Mouse (Mus musculus) CH12.LX (cell line): ENCODE measurements around the gene Zfp148. TPM values are rescaled to one million over a fixed set of nuclear protein-coding genes. Genes with fewer than 3 reads are reported as not detected.

Source experiments
- DNase-seq: peaks from one replicate; pipeline ENCODE4 v3.0.0-alpha.2; 2013; ENCODE audit errors: extremely low read depth
- H3K27ac ChIP-seq: 2 replicates; pipeline ENCODE4 v1.5.1; 2012; ENCODE audit warnings: low read depth, mild to moderate bottlenecking, control low read depth, moderate library complexity; ENCODE audit not compliant: insufficient read depth
- H3K27me3 ChIP-seq: replicated peaks from 2 replicates; pipeline ENCODE3; 2012; ENCODE audit warnings: inconsistent platforms
- H3K36me3 ChIP-seq, 2 experiments: replicated peaks in 1 of 2; 2 replicates each; pipeline versions ENCODE3 to v1.6.1; 2012; ENCODE audit warnings: inconsistent platforms in 1 of 2, low read length in 1 of 2, mild to moderate bottlenecking in 1 of 2, mixed read lengths in 1 of 2, moderate library complexity in 1 of 2; ENCODE audit not compliant: control insufficient read depth in 1 of 2, insufficient read depth in 1 of 2
- H3K4me1 ChIP-seq, 2 experiments: 2 replicates each; pipeline ENCODE4 v1.6.1; 2012; ENCODE audit warnings: inconsistent platforms in 1 of 2, moderate library complexity in 1 of 2; ENCODE audit not compliant: insufficient read depth in 2 of 2, control insufficient read depth in 1 of 2
- H3K4me2 ChIP-seq: 2 replicates; pipeline ENCODE4 v1.6.1; 2012; ENCODE audit warnings: low read depth, mild to moderate bottlenecking, control low read depth; ENCODE audit not compliant: poor library complexity, insufficient read depth, severe bottlenecking
- H3K4me3 ChIP-seq, 3 experiments: fragments of 150-350 bp in 1 of 3; sonication (generic) in 1 of 3; replicated peaks in 1 of 3; 2 replicates each; pipeline versions ENCODE3 to v1.5.1; 2011 to 2012; ENCODE audit warnings: low read depth in 2 of 3, low read length in 2 of 3, mild to moderate bottlenecking in 2 of 3, moderate library complexity in 2 of 3, control low read depth in 1 of 3, improper control_type of control experiment in 1 of 3, inconsistent platforms in 1 of 3, mixed read lengths in 1 of 3; ENCODE audit not compliant: poor library complexity in 1 of 3
- H3K79me2 ChIP-seq: replicated peaks from 2 replicates; pipeline ENCODE4 v1.6.1; 2012; ENCODE audit warnings: mild to moderate bottlenecking, moderate library complexity; ENCODE audit not compliant: control insufficient read depth, poor library complexity, insufficient read depth, severe bottlenecking; ENCODE audit errors: extremely low read depth
- H3K9ac ChIP-seq: 2 replicates; pipeline ENCODE4 v1.6.1; 2012; ENCODE audit warnings: low read depth, mild to moderate bottlenecking, control low read depth, moderate library complexity; ENCODE audit not compliant: insufficient read depth
- H3K9me3 ChIP-seq: replicated peaks from 2 replicates; pipeline ENCODE3; 2012; ENCODE audit warnings: low read length, inconsistent platforms, mixed read lengths
- CHD1 ChIP-seq: IDR thresholded peaks from 2 replicates; pipeline ENCODE4 v1.6.1; 2012; ENCODE audit warnings: low read depth, low read length, improper control_type of control experiment, inconsistent platforms
- ELF1 ChIP-seq: IDR thresholded peaks from 2 replicates; pipeline ENCODE4 v1.6.1; 2014; ENCODE audit warnings: low read depth, mild to moderate bottlenecking, inconsistent platforms, low read length, improper control_type of control experiment
- JUN ChIP-seq: IDR thresholded peaks from 2 replicates; pipeline ENCODE4 v1.6.1; 2011; ENCODE audit warnings: low read depth, mild to moderate bottlenecking, low read length, improper control_type of control experiment, moderate library complexity; ENCODE audit not compliant: insufficient read depth
- JUND ChIP-seq: conservative IDR thresholded peaks from 2 replicates; pipeline ENCODE4 v1.6.1; 2011; ENCODE audit warnings: low read depth, low read length, improper control_type of control experiment
- MAFK ChIP-seq: IDR thresholded peaks from 2 replicates; pipeline ENCODE4 v1.6.1; 2011; ENCODE audit warnings: low read length, improper control_type of control experiment; ENCODE audit not compliant: insufficient replicate concordance
- MAZ ChIP-seq: IDR thresholded peaks from 2 replicates; pipeline ENCODE4 v1.6.1; 2012; ENCODE audit warnings: low read depth, mild to moderate bottlenecking, inconsistent platforms, low read length, improper control_type of control experiment, moderate library complexity
- MEF2A ChIP-seq: IDR thresholded peaks from 2 replicates; pipeline ENCODE4 v1.6.1; 2014; ENCODE audit warnings: low read depth, mild to moderate bottlenecking, inconsistent platforms, low read length, improper control_type of control experiment, borderline replicate concordance
- RCOR1 ChIP-seq: conservative IDR thresholded peaks from 2 replicates; pipeline ENCODE4 v1.6.1; 2012; ENCODE audit warnings: low read depth, mild to moderate bottlenecking, inconsistent platforms, low read length, improper control_type of control experiment
- TCF12 ChIP-seq: IDR thresholded peaks from 2 replicates; pipeline ENCODE4 v1.6.1; 2014; ENCODE audit warnings: low read depth, mild to moderate bottlenecking, inconsistent platforms, low read length, improper control_type of control experiment
- UBTF ChIP-seq: IDR thresholded peaks from 2 replicates; pipeline ENCODE4 v1.6.1; 2012; ENCODE audit warnings: low read depth, mild to moderate bottlenecking, inconsistent platforms, low read length, improper control_type of control experiment, moderate library complexity
- ZC3H11A ChIP-seq: IDR thresholded peaks from 2 replicates; pipeline ENCODE4 v1.6.1; 2012; ENCODE audit warnings: low read depth, mild to moderate bottlenecking, inconsistent platforms, low read length, improper control_type of control experiment
- ZKSCAN1 ChIP-seq: IDR thresholded peaks from 2 replicates; pipeline ENCODE4 v1.6.1; 2012; ENCODE audit warnings: low read depth, inconsistent platforms, low read length, improper control_type of control experiment, borderline replicate concordance
- ZMIZ1 ChIP-seq: IDR thresholded peaks from 2 replicates; pipeline ENCODE4 v1.6.1; 2012; ENCODE audit warnings: low read depth, mild to moderate bottlenecking, inconsistent platforms, low read length, improper control_type of control experiment
- dilution Hi-C: fragments of 300-500 bp; cut with MboI; formaldehyde crosslinking; loops from 2 replicates; pipeline ENCODE4 v1.14.3; 2020; ENCODE audit warnings: low sequenced_read_pairs; ENCODE audit not compliant: extremely low pct_unique_long_range_greater_than_20kb, extremely low pct_ligation_motif_present
- in situ Hi-C: fragments of 300-500 bp; cut with MboI; formaldehyde crosslinking; loops from 3 replicates; pipeline ENCODE4 v1.14.3; 2019; ENCODE audit warnings: low sequenced_read_pairs, low pct_ligation_motif_present, low pct_unique_long_range_greater_than_20kb, mixed read lengths
- polyA plus RNA-seq: library from polyadenylated mRNA; unstranded; fragments of >175 nt; gene quantifications from 2 replicates; pipeline ENCODE4 v1.2.1, GENCODE M21; 2012; ENCODE audit warnings: low read depth; ENCODE audit not compliant: insufficient read length
- total RNA-seq, 2 experiments: library from RNA; depleted of rRNA; stranded (reverse); fragments of 300-350 nt in 1 of 2; fragments of >200 nt in 1 of 2; gene quantifications; 2 replicates each; pipeline ENCODE4 v1.2.3; 2012 to 2014

Gene Zfp148
- total and polyA plus RNA-seq, 3 experiments, result 19.5 to 36.6 (median 28.6) TPM

GRCm38 (mm10) chr16:33553689-33554342 lies 173.2 kb downstream of the Zfp148 start:
- no peaks in the 10 kb centered on the region for H3K27me3 ChIP-seq
- no peak for DNase-seq
- H3K79me2 ChIP-seq, result no peaks in the 10 kb centered on the region
- H3K9ac ChIP-seq, result no peak overlapping the region
- in situ Hi-C loops, result loop anchor here (25.0 kb wide), 1 partner anchor 408 kb away; the partner anchor contains the start of gene Umps
- no peaks in the 10 kb centered on the region for H3K9me3 ChIP-seq
- no peak overlapping the region for H3K27ac ChIP-seq
- dilution Hi-C loops, result no loop called here
- peaks cover 0 to 5% of the 10 kb centered on the region in 2 experiments; a peak in 1 of 4 replicates for H3K4me1 ChIP-seq
- TF ChIP-seq RCOR1 (no peak), ZKSCAN1 (no peak), TCF12 (no peak), UBTF (no peak), ELF1 (no peak), MEF2A (no peak), ZC3H11A (no peak), MAZ (no peak), MAFK (no peak), CHD1 (no peak), JUN (no peak), ZMIZ1 (no peak), JUND (no peak)
- no peak overlapping the region for H3K4me2 ChIP-seq
- H3K36me3 ChIP-seq, result no peaks in the 10 kb centered on the region
- H3K4me3 ChIP-seq, result no peak overlapping the region

Other genes starting within 250 kb of the Zfp148 start
- gene Osbpl11, start 195.8 kb upstream of the Zfp148 start, total RNA-seq (2012; rRNA removed), result 12.9 and 13.8 TPM in 2 replicates
- gene Osbpl11, start 195.8 kb upstream of the Zfp148 start, total RNA-seq (2014; rRNA removed), result 10.5 and 10.8 TPM in 2 replicates
- gene Osbpl11, start 195.8 kb upstream of the Zfp148 start, polyA plus RNA-seq, result 11.4 and 12.1 TPM in 2 replicates
- 77.9 and 88.3 TPM in 2 replicates for gene Snx4, start 129.4 kb upstream of the Zfp148 start, total RNA-seq (2012; rRNA removed)
- 168 and 183 TPM in 2 replicates for gene Snx4, start 129.4 kb upstream of the Zfp148 start, total RNA-seq (2014; rRNA removed)
- 103 and 105 TPM in 2 replicates for gene Snx4, start 129.4 kb upstream of the Zfp148 start, polyA plus RNA-seq
- 7.7 and 17.4 TPM in 2 replicates for gene Slc12a8, start 136.5 kb downstream of the Zfp148 start, total RNA-seq (2012; rRNA removed)
- gene Slc12a8, start 136.5 kb downstream of the Zfp148 start, total RNA-seq (2014; rRNA removed), result 12.2 and 12.9 TPM in 2 replicates
- gene Slc12a8, start 136.5 kb downstream of the Zfp148 start, polyA plus RNA-seq, result 14.2 and 16.5 TPM in 2 replicates